Mouse (Mus musculus) urinary bladder, postnatal 0 days (tissue): ENCODE results near the gene Pnliprp1. TPM values are rescaled to one million over a fixed set of nuclear protein-coding genes. Genes with fewer than 3 reads are reported as not detected.

Source experiments
- polyA plus RNA-seq: library from polyadenylated mRNA; unstranded; fragments of >200 nt; fragmentation: Nextera tagmentation; extraction: Ambion mirVana; gene quantifications from 2 replicates; pipeline ENCODE4 v1.2.1, GENCODE M21; 2015

The Pnliprp1 gene
- polyA plus RNA-seq: not detected in 2 replicates

GRCm38 (mm10) chr19:58728445-58729031 is at the start of gene Pnliprp1:
TSS of gene Pnliprp1 (plus strand) at chr19:58728887.

DNA sequence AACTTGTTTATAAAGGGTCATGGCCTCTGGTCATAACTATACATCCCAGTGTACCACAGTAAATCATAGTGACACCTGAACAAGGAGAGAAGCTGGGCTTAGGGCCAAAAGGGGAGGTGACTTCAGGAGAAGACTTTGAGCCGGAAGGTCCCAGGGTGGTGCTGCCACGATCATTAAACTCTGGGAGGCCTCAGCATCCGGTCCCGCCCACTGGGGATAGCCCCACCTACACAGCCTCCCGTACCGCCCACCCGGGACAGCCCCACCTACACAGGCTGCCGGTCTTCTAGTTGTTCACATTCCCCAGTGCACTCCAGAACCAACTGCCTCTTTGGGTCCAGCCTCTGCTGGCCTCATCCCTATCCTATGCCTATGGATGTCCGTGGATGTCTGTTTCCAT is 30.7 kb downstream of the Pnliprp1 start, which contains the start of gene Pnliprp2:
Pnliprp2 (plus strand) TSS at position 297 of the 400 bp plus-strand sequence.

Other genes starting within 250 kb of the Pnliprp1 start
- not detected in 2 replicates for gene Ccdc172, start 216.9 kb upstream of the Pnliprp1 start, polyA plus RNA-seq
- gene Pnlip, start 76.4 kb upstream of the Pnliprp1 start, polyA plus RNA-seq: 0.31 TPM in 1 of 2 replicates, not detected in the other
- gene Pnliprp2, start 30.8 kb downstream of the Pnliprp1 start, polyA plus RNA-seq: not detected in 2 replicates
- 0.75 and 0.77 TPM in 2 replicates for gene 1700019N19Rik, start 65.6 kb downstream of the Pnliprp1 start, polyA plus RNA-seq
- gene Eno4, start 214.5 kb downstream of the Pnliprp1 start, polyA plus RNA-seq: 0.05 and 0.13 TPM in 2 replicates
- 3.7 and 4.8 TPM in 2 replicates for gene Hspa12a, start 214.8 kb downstream of the Pnliprp1 start, polyA plus RNA-seq